Mouse (Mus musculus): ENCODE measurements around the gene Tmem33.

DNA sequence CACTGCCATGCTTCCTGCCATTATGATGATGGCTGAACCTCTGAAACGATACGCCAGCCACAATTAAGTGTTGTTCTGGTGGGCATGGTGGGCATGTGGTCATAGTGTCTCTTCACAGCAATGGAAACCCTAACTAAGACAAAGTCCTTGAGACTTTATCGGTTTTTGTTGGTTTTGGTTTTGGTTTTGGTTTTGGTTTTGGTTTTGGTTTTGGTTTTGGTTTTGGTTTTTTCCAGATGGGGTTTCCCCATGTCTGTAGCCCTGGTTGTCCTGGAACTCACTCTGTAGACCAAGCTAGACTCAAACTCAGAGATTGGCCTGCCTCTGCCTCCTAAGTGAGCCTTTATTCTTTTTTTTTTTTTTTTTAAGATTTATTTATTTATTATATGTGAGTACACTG, 23.8 kb upstream of the Tmem33 start:
- TF ChIP-seq CTCF (IDR thresholded peaks at IDR 0.05; ENCODE audit: low read depth, low read length), result no peak
- no peak for TF ChIP-seq POLR2A (IDR thresholded peaks at IDR 0.05; ENCODE audit: borderline replicate concordance, low read depth, low read length)

All from bone marrow macrophage, adult 2 months (primary cell).